Mouse (Mus musculus) cerebellum, adult 9-10 months (tissue): ENCODE measurements at regions not wholly inside any gene's neighbourhood (a gene's known extent, or its start where the extent isn't known, plus 50 kb on each side); places are given as distances from the start of the nearest gene placed in this dataset.

Experiments used
- DNase-seq: peaks from one replicate; pipeline ENCODE4 v3.0.0; 2022

GRCm38 (mm10) chrX:11575571-11575970, 247.9 kb downstream of the H2al1j start:
- peak; percentile 38 for DNase-seq

- DNase-seq, result no peak
Measured at GRCm38 (mm10) chrX:11576287-11576686, 248.7 kb downstream of the H2al1j start.

- no peak for DNase-seq
Measured at GRCm38 (mm10) chrX:11577294-11577693, 249.7 kb downstream of the H2al1j start.

- DNase-seq, result no peak
Measured at GRCm38 (mm10) chrX:11585353-11585752, 257.7 kb downstream of the H2al1j start.

GRCm38 (mm10) chrX:11591391-11592187, 264.0 kb downstream of the H2al1j start:
- no peak for DNase-seq

GRCm38 (mm10) chrX:11594542-11594941, 266.9 kb downstream of the H2al1j start:
- no peak for DNase-seq

GRCm38 (mm10) chrX:11597548-11597947, 269.9 kb downstream of the H2al1j start:
- DNase-seq, result no peak

GRCm38 (mm10) chrX:11614237-11614636, 286.6 kb downstream of the H2al1j start:
- DNase-seq, result no peak

- DNase-seq, result no peak
Measured at GRCm38 (mm10) chrX:11621045-11621763, 293.6 kb downstream of the H2al1j start.

GRCm38 (mm10) chrX:11626274-11626878, 298.8 kb downstream of the H2al1j start:
- no peak for DNase-seq

GRCm38 (mm10) chrX:11629362-11629761, 301.7 kb downstream of the H2al1j start:
- DNase-seq, result no peak

GRCm38 (mm10) chrX:11629906-11630305, 302.3 kb downstream of the H2al1j start:
- peak; percentile 31 for DNase-seq

GRCm38 (mm10) chrX:11631186-11631913, 303.7 kb downstream of the H2al1j start:
- no peak for DNase-seq

- no peak for DNase-seq
Measured at GRCm38 (mm10) chrX:11632011-11632410, 304.4 kb downstream of the H2al1j start.

GRCm38 (mm10) chrX:11633823-11634222, 306.2 kb downstream of the H2al1j start:
- DNase-seq, result no peak

- DNase-seq, result no peak
Measured at GRCm38 (mm10) chrX:11644484-11644883, 316.9 kb downstream of the H2al1j start.

- DNase-seq, result no peak
Measured at GRCm38 (mm10) chrX:11646681-11647526, 319.3 kb downstream of the H2al1j start.

GRCm38 (mm10) chrX:11647527-11647836, 319.9 kb downstream of the H2al1j start:
- no peak for DNase-seq

GRCm38 (mm10) chrX:11653336-11653735, 325.7 kb downstream of the H2al1j start:
- DNase-seq, result no peak

- no peak for DNase-seq
Measured at GRCm38 (mm10) chrX:11654976-11655375, 327.4 kb downstream of the H2al1j start.

GRCm38 (mm10) chrX:11655466-11655865, 327.8 kb downstream of the H2al1j start:
- DNase-seq, result no peak

- DNase-seq, result no peak
Measured at GRCm38 (mm10) chrX:11657606-11658254, 330.1 kb downstream of the H2al1j start.
